Mouse (Mus musculus) ES-Bruce4 (cell line): ENCODE results near the gene Dolk. TPM values are rescaled to one million over a fixed set of nuclear protein-coding genes. Genes with fewer than 3 reads are reported as not detected.

Source experiments
- H3K27ac ChIP-seq: 2 replicates; pipeline ENCODE4 v1.5.1; 2012; ENCODE audit warnings: low read length, inconsistent platforms; ENCODE audit not compliant: insufficient read depth
- H3K27me3 ChIP-seq: 2 replicates; pipeline ENCODE4 v1.6.1; 2012; ENCODE audit warnings: mild to moderate bottlenecking, low read length, inconsistent platforms; ENCODE audit not compliant: control insufficient read depth, poor library complexity, insufficient read depth, severe bottlenecking
- H3K36me3 ChIP-seq: 2 replicates; pipeline ENCODE4 v1.6.1; 2012; ENCODE audit warnings: inconsistent platforms, mild to moderate bottlenecking, low read length, moderate library complexity; ENCODE audit not compliant: control insufficient read depth, poor library complexity, insufficient read depth, severe bottlenecking
- H3K4me1 ChIP-seq: one replicate; pipeline ENCODE4 v1.8.1; 2011; ENCODE audit warnings: low read length; ENCODE audit not compliant: control insufficient read depth, insufficient read depth
- H3K4me3 ChIP-seq: 2 replicates; pipeline ENCODE4 v1.5.1; 2011; ENCODE audit warnings: low read depth, mild to moderate bottlenecking, low read length
- H3K9ac ChIP-seq: 2 replicates; pipeline ENCODE4 v1.6.1; 2012; ENCODE audit warnings: low read depth, mild to moderate bottlenecking, inconsistent platforms; ENCODE audit not compliant: poor library complexity, severe bottlenecking
- H3K9me3 ChIP-seq: replicated peaks from 2 replicates; pipeline ENCODE4 v1.6.1; 2012; ENCODE audit warnings: mild to moderate bottlenecking, low read length, inconsistent platforms; ENCODE audit not compliant: control insufficient read depth, poor library complexity, insufficient read depth, severe bottlenecking
- CTCF ChIP-seq: IDR thresholded peaks from one replicate; pipeline ENCODE4 v1.8.1; 2011; ENCODE audit warnings: low read depth, low read length
- EP300 ChIP-seq: IDR thresholded peaks from 2 replicates; pipeline ENCODE4 v1.6.1; 2011; ENCODE audit warnings: low read depth, low read length; ENCODE audit not compliant: insufficient read depth
- POLR2A ChIP-seq: IDR thresholded peaks from one replicate; pipeline ENCODE4 v1.8.1; 2011; ENCODE audit warnings: low read length; ENCODE audit not compliant: insufficient read depth
- polyA plus RNA-seq: library from polyadenylated mRNA; stranded (reverse); fragments of >200 nt; gene quantifications from 2 replicates; pipeline ENCODE4 v1.2.4, GENCODE M21; 2011; ENCODE audit warnings: low read depth; ENCODE audit not compliant: missing spikeins, insufficient read depth, insufficient read length

Dolk gene
- polyA plus RNA-seq, 1 experiment: 3.4 TPM

- no peaks in the 10 kb centered on the region for H3K9me3 ChIP-seq
- H3K4me1 ChIP-seq: no peaks in the 10 kb centered on the region
- H3K27ac ChIP-seq: peak overlapping the region; percentile 62
- TF ChIP-seq POLR2A (no peak), EP300 (0 out of 2 replicates have a peak, but pooled peaks have one; percentile 52)
- H3K4me3 ChIP-seq: no peak overlapping the region
- H3K36me3 ChIP-seq: no peaks in the 10 kb centered on the region; the same call in 1 of the 2 replicates
- H3K27me3 ChIP-seq: no peaks in the 10 kb centered on the region
- no peak overlapping the region for H3K9ac ChIP-seq
Measured at GRCm38 (mm10) chr2:30242509-30242908, 43.6 kb downstream of the Dolk start.

GRCm38 (mm10) chr2:30240267-30240666 lies 45.9 kb downstream of the Dolk start, which contains the start of gene Gm28035:
TSS of gene Gm28035 (plus strand) at chr2:30240567.
- Histone ChIP-seq H3K27ac (no peak within 1 kb of the TSS), H3K9ac (no peak within 1 kb of the TSS), H3K27me3 (no peaks in the 10 kb centered on the region), H3K4me3 (no peak within 1 kb of the TSS), H3K36me3 (no peaks in the 10 kb centered on the region; the same call in 1 of the 2 replicates), H3K9me3 (no peaks in the 10 kb centered on the region), H3K4me1 (no peaks in the 10 kb centered on the region)
- TF ChIP-seq CTCF (no peak), POLR2A (no peak), EP300 (no peak)

- no peak overlapping the region for H3K27ac ChIP-seq
- H3K27me3 ChIP-seq: no peaks in the 10 kb centered on the region
- H3K9me3 ChIP-seq: no peaks in the 10 kb centered on the region
- no peak overlapping the region for H3K9ac ChIP-seq
- no peaks in the 10 kb centered on the region for H3K4me1 ChIP-seq
- no peaks in the 10 kb centered on the region; the same call in 1 of the 2 replicates for H3K36me3 ChIP-seq
- H3K4me3 ChIP-seq: no peak overlapping the region
- TF ChIP-seq POLR2A (no peak), EP300 (no peak), CTCF (no peak)
Measured at GRCm38 (mm10) chr2:30239777-30240176, 46.4 kb downstream of the Dolk start.

- Histone ChIP-seq H3K27ac (no peak overlapping the region), H3K27me3 (no peaks in the 10 kb centered on the region), H3K9me3 (no peaks in the 10 kb centered on the region), H3K4me1 (no peaks in the 10 kb centered on the region), H3K4me3 (no peak overlapping the region), H3K9ac (no peak overlapping the region), H3K36me3 (no peaks in the 10 kb centered on the region; the same call in 1 of the 2 replicates)
- TF ChIP-seq POLR2A (no peak), EP300 (no peak), CTCF (no peak)
Measured at GRCm38 (mm10) chr2:30238906-30239465, 47.1 kb downstream of the Dolk start.

- peak overlapping the region; percentile 84 for H3K4me3 ChIP-seq
- H3K9ac ChIP-seq: peak overlapping the region; percentile 87
- H3K9me3 ChIP-seq: 0 out of 2 replicates have a peak, but pooled peaks cover 3% of the 10 kb centered on the region
- no peak overlapping the region for H3K27ac ChIP-seq
- TF ChIP-seq CTCF (no peak), EP300 (no peak), POLR2A (no peak)
- no peaks in the 10 kb centered on the region for H3K27me3 ChIP-seq
- H3K4me1 ChIP-seq: no peaks in the 10 kb centered on the region
- H3K36me3 ChIP-seq: no peaks in the 10 kb centered on the region; the same call in 1 of the 2 replicates
Measured at GRCm38 (mm10) chr2:30237881-30238280, 48.3 kb downstream of the Dolk start.

GRCm38 (mm10) chr2:30237199-30237880 lies 48.8 kb downstream of the Dolk start, which contains the start of gene Lrrc8a:
TSS of gene Lrrc8a (plus strand) at chr2:30237715.
- H3K27ac ChIP-seq: peak within 1 kb of the TSS; percentile 3; the same call in 1 of the 2 replicates
- no peaks in the 10 kb centered on the region for H3K4me1 ChIP-seq
- no peaks in the 10 kb centered on the region for H3K27me3 ChIP-seq
- H3K9ac ChIP-seq: peak within 1 kb of the TSS; percentile 87
- H3K9me3 ChIP-seq: 0 out of 2 replicates have a peak, but pooled peaks cover 3% of the 10 kb centered on the region
- H3K4me3 ChIP-seq: peak within 1 kb of the TSS; percentile 84
- no peaks in the 10 kb centered on the region; the same call in 1 of the 2 replicates for H3K36me3 ChIP-seq
- TF ChIP-seq EP300 (peak; percentile 46; the same call in 1 of the 2 replicates), CTCF (no peak)
